Mouse (Mus musculus) embryo, embryonic 10 days (tissue): Measurements from ENCODE around the gene C1qtnf6.

Experiments used
- DNase-seq: peaks from one replicate; pipeline ENCODE4 v3.0.0-alpha.2; 2015; ENCODE audit warnings: low spot score

Gene C1qtnf6

DNA sequence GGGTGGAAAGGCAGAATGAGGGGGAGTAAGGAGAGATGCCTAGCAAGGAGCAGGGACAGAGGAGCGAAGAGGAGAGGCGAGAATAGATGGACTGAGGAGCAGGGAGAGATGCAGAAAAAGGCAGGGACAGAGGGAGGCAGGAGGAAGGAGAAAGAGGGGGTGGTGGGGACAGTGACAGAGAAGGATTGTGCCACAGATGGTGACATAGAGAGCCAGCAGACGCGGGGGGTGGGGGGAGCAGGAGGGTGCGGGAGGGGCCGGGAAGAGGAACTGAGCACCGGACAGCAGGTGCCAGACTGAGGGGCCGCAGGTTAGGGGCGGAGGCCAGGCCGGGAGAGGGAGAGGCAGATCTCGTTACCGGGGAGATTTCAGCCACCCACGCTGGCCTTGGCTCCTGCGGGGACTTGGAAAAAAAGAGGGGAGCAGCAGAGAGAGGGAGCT lies 13.4 kb upstream of the C1qtnf6 start, which contains the start of gene Sstr3:
TSS of gene Sstr3 (minus strand) at position 125 of the 441 bp plus-strand sequence.
- no peak for DNase-seq

DNA sequence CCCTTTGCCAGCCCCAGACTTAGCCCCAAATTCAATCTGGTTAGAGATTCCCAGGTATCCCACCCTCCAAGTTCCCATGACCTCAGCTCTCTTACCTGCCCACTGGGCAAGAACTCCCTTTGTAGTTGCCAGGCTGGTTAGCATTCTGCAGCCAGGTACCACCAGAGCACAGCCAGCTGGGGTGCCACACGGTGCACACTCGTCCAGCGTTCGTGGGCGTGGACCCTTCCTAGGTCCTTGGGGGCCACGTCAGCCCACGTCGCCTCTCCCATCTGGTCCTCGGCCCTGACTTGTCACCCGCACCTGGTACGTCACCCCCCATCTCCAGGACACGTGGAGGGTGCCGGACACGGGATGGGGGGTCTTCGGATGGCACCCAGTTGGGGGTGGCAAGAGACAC lies 12.8 kb upstream of the C1qtnf6 start:
- DNase-seq = no peak

DNA sequence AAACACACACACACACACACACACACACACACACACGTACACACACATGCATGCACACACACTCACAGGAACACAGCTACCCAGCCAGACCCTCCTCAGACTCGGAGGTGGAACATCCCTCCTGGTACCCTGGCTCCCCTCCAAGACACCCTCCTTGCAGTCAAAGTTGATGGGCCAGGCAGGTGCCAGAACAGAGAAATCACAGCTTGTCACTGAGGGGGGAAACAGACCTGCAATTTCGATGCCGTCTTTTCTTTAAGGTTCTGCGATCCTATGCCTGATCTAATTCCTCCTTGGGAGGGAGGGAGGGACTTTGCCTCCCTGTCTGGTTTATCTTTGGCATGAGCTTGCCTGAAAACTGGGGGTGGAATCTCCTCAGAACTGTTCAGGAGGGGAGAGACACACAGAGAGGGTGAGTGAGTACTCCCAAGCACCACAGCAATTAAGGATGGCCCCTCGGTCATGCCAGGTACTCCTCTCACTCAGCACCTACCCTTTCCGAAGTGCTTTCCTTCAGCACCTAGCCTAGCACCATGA lies 11.6 kb upstream of the C1qtnf6 start:
- DNase-seq = no peak

DNA sequence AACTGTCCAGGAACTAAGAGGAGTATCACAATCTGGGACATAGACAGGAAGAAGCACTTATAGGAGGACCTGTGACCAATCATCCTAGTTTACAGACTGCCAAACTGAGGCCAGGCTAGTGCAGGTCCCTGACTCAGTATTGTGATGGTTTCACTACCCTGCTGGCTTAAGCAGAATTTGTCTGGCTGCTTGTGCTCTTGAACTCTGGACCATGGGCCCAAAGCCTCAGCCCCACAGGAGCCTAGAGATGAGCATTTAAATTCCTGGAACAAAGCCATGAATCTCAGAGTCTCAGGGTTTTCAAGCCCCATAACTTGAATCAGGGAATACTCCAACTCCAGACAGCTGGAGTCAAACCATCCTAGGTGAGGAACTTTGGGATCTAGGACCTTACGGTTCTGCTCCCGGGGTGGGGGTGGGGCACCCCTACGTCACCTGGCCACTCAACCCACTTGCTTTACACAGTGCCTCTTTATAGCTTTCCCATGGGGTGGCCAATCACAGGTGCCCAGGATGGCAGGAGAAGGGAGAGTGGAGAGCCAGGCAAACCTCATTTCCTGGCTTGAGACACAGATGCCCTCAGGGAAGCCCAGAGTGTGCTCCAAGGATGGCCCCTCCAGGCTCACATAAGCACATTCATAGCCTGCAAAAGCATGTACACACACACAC lies 11.0 kb upstream of the C1qtnf6 start:
- no peak for DNase-seq

DNA sequence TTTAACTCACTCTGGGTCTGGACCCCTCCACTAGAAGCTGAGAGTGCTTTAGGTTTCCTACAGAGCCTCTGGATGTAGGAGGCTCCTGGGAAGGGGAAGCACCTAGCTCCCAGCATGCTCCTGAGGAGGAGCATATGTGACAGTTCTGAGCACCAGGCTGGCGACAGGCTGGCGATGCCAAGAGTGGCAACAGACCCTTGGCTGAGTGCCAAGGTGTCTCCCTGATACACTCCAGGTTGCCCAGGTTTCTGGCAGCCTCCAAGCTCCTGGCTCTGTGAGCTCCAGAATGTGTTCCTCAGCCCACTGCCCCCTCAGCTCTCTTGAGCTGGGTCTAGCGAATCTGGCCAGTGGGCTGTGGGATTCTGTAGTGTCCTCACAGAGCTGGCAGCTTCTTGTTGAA lies 10.4 kb upstream of the C1qtnf6 start:
- DNase-seq = no peak

DNA sequence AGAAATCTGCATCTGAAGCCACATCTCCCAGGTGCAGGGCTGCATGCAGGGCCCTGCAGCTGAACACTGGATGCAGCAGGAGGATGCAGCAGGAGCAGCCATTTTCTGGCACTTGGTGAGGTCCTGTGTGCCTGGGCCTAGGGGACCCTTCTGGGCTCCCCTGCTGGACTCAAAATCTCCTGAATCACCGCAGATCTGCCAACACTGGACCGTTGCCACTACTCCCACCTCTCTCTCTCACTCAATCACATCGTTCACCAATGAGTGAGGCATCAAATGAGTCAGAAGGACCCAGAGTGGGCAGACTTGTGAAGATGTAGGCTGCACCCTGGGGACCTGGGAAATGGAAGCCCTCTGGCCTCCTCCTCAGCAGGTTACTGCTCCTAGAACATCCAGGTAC lies 9.8 kb upstream of the C1qtnf6 start:
- DNase-seq = no peak

DNA sequence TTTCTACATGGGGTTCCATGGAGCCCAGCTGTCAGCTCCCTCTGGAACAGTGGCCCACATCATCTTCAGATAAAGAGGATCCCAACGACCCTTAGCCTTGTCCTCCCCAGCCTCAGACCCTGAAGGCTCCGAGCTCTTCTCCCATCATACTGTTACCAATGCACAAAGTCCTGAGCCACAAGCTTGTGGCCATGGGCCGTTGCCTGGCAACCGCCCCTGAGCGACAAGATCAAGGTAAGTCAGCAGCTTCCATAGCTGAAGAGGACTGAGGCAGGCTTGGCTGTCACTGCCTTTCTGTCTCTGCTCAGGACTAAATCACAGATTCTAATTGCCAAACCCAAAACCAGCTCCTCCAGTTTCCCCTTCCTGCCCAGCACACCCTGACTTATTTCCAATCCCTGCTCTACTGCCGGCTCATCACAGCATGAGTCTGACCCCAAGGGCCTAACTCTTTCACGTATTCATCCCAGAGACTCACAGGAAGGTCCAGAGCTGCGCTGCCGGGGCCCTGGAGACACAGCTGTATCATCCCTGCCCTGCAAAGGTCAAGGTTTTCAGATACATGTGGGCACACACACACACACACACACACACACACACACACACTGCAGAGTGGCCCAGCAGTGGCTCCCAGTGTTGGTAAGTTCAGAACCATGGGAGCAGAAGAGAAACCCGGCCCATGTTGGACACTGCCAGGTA lies 4.7 kb upstream of the C1qtnf6 start:
- DNase-seq = no peak

DNA sequence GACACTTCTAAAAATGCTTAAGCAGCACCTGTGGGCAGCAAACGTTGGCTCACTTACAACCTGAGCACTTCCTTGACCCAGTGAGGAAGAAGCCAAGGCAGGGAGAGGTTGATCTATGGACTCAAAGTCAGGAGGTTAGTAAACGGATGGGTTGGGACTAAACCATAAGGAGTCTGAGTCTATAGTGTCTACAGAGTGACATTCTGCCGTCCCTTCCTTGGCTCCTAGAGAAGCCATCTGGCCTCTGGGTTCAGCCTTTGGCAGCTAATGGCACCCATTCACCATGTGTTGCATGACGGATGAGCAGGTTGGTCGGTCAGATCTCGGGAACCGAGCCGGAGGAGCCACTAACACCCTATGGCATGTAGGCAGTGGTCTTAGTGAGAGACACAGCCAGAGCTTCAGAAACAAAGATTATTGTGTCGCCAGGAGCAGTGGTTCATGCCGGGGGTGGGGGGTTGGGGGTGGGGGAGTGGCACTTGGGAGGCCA lies 2.2 kb upstream of the C1qtnf6 start:
- no peak for DNase-seq

DNA sequence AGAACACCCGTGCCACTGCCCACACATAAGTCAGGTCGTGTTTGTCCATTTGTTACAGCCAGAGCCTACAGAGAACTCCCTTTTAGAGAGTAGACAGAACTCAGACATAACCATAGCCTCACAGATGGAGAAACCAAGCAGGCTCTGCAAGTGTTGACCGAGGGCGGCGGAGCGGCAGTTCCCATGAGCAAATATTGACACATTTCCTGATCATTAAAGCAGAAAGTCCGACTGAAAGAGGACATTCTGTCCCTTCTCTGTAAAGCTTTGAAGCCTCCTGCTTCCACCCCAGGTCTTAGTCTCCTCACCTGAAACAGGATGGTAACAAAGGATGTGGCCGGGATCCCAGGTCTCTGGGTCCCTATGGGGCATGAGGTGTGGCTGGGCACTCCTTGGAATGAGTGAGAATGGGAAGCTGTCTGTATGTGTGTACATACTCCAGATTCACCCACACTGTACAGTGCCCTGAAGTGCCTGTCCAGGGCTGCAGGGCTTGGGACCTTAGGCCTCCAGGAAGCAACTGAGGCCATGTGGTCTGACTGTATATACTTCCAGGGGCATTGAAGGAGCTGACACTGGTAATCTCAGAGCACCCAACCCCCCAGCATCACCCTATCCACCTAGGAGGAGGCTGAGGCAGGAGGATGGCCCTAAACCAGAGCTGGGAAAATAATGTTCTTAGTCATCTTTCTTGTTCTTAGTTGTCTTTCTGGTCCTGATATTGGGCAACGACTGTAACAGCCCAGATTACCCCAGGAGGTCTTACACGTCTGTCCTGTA lies 1.5 kb upstream of the C1qtnf6 start:
- DNase-seq = no peak

DNA sequence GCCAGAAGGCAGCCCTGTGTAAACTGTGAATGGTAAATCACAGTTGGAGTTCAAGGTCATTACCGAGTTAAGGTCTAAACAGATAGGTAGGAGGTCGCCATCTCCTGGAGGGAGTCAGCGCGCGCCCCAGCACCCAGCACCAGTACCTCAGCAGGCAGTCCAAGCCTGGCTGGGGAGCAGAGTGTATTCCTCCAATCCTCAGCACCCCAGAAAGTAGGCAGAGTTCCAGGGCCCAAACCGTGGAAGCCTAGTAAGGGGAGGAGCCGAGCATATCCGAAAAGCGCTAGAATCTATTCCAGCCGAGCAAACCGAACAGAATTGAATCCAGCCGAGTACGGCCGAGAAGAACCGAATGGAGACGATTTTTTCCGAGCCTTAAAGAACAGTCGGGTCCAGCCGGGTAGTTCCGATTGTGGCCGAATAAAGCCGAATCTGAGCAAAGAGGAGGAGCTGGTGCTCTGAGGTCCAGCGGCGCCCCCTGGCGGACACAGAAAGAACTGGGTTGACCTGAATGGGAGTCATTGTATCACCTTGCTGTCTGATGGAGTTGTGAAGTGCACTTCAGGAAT lies 769 bp upstream of the C1qtnf6 start:
- peak; percentile 97 for DNase-seq

DNA sequence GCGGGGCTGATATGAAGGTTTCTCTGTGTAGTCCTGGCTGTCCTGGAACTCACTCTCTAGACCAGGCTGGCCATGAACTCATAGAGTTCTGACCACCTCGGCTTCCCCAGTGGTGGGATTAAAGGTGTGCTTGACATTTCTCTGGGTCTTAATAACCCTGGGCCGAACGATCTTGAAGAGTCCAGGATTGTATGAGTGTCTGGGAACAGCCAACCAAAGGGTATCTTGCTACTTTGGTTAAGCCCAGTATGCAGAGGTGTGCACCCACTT lies 170 bp upstream of the C1qtnf6 start:
- DNase-seq = no peak

DNA sequence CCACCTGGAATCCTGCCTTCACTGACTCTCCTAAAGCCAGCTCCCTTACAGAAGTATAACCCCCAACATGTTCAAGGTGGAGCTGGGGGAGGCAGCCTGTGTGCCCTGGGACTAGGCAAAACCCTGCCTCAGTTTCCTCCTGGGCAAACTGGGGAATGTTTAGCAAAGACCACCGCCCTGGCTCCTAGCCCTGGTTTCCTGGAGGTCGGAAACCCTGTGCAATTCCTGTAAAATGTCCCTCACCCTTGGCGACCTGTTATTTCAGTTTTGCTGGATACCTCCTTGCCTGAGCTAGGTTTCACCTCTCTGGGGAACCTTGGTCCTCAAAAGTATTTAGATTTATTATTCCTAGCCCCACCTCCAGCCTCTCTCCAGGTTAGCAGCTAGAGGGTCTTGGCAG lies 1.1 kb downstream of the C1qtnf6 start:
- DNase-seq = no peak

DNA sequence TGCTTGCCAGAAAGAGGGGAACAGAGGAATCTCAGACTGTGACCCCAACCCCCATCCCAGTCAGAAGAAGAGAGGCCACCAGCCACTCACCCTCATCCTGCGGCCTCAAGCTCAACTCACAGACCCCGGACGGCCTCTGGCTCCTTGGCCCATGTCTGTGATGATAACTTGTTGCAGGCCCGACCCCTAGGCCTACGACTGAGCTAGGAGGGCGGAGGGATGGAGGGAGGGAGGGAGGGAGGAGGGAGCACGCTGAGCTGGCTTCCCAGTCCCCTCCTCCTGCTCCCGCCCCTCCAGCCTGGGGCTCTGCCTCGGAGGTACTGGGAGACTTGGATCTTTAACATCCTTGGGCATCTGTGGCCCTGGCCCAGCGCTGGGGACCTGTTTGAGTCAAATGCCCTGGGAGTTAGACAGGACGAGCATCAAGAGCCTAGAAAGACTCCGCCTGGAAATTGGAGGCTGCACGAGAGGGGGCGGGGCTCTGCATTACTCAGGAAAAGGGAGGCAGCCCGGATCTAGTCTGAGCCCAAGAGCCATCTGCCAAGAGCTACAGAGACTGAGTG lies 1.7 kb downstream of the C1qtnf6 start:
- DNase-seq = peak; percentile 79

DNA sequence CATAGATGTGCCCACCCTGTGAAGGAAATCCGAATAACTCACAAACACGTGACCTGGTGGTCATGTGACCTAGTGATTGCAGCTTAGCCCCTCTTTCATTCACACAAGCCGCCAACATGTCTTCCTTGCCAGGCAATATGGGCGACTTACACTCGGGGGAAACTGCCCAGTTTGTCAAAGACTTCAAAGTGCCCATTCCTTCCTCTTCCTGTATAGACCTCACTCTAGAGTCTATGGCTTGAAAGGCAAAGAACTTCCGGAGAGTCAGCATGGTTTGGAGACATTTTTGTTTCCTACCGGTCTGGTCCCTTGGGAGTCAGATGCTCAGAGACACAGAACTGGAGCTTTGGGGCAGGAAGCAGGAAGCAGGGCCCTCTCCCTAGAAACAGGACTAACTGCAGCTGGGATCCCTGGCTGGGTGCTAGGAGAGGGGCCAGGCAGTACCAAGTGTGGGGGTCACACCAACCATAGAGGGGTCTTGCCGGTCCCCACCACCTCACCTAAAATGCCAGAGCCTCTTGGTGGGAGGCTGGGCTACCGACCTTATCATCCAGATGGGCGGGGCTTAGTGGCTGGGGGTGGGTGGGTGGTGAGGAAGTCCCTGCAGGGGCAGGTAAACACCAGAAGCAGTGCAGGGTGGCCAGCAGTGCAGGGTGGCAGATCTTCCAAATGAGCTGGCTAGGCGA lies 2.3 kb downstream of the C1qtnf6 start:
- DNase-seq = no peak

DNA sequence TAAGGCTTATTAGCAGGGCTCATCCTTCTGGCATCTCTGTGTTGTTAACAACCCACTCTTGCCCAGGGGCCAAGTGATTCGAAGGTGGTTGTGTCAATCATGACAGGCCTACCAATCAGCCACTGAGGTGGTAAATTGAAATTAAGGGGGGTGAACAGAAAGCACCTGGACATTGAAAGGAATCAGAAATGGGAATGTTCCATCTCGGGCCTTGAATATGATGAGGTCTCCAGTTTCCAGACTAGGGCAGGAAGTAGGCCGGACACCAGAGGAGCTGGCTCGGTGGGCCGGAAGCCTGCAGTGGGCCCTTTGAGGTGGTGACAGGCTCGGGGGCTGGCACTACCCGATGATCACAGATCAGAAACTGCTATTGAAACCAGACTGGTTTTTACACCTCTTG lies 3.2 kb downstream of the C1qtnf6 start:
- DNase-seq = no peak

DNA sequence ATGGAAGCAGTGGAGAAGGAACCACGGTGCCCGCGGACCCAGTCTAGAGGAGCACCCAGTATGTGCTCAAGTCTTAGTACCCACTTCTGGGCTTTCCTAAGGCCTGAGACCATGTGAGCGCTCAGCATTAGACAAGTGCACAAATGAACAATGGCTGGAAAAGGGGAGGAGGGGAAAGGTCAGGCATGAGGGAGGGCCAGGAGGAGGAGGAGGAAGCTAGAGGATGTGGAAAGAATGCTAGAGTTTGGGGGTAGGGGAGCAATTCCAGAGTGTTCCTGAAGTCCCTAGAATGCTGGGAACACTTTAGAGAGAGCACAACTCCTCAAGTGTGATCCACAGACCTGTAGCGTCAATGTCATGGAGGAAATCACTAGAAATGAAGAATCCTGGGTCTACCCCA lies 7.1 kb downstream of the C1qtnf6 start:
- no peak for DNase-seq

DNA sequence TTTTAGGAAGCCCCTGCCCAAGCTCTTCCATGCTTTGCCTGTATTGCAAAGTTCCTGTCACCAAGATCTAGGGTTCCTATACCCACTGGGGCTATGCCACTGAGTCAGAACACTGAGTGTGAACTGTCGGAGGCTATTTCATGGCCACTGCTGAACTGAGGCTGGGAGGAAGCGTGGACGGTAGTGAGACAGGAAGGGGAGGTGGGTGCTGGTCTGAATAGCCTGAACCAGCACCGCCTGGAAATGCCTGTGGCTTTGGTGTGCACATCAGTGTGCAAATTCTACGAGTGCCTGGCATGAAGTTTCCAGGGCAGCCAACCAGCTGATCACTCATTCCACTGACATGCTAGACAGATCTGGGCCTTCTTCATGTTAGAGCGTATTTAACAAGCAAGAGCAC lies 9.3 kb downstream of the C1qtnf6 start:
- no peak for DNase-seq

DNA sequence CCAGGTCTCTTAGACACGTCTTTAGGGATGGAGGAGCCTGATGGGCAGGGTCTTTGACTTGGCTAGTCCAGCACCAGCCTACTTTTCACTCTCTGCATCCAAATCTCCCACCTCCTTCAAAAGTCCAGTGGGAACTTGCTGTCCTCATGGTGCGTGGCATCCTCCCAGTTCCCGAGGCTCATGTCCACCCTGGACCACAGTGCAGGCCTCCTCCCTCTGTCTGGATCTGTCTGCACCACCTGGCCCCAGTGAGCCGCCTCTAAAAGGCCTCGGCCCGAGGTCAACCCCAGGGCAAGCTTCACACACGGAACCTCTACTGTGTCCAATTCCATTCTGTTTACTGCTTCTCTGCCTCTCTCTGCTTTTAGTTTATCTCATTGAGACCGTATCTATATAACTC lies 9.9 kb downstream of the C1qtnf6 start:
- DNase-seq = no peak

DNA sequence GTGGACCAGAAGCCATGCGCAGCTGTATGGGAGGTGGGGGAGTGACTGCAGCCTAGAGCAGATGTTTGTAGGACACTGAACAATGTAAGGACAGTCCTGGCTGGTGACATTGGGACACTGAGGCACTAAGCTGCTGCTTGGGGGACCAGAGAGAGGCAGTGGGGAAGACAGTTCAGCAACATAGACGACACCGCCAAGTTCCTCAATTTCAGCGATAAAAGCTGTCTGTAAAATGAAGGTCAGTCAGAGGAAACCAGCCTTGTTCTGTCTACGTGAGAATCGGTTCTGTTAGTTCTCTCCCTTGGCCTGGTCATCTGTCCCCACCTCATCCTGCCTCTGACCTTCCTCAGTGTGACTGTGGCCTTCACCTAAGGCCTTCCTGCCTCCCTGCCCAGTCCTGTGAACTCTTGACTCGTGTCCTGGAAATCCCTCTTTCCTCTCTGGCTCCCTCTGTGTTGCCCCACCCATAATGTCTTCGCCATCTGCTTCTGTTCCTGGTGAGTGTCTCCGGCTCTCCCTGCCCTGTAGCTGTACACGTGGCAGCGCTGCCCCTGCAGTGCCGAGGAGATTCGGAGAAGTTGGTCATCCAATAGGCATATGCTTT lies 11.0 kb downstream of the C1qtnf6 start:
- DNase-seq = no peak

DNA sequence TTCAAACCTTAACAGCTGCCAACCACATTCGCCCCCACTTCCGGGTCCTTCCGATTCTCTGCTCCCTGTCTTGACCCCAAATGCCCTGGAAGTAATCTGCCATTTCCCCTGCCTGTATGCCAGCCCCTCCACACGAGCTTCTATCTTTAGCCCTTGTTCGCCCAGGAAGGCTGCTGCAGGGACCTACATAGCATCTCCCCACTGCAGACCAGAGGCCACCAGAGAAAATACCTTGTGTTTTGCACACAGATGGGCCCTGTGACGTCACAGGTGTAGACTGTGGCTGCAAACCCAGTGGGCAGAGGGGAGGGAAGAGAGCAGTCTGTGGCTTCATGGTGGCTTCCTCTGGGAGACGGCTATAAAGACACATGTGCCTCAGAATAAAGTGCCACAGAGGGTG lies 13.0 kb downstream of the C1qtnf6 start:
- no peak for DNase-seq

DNA sequence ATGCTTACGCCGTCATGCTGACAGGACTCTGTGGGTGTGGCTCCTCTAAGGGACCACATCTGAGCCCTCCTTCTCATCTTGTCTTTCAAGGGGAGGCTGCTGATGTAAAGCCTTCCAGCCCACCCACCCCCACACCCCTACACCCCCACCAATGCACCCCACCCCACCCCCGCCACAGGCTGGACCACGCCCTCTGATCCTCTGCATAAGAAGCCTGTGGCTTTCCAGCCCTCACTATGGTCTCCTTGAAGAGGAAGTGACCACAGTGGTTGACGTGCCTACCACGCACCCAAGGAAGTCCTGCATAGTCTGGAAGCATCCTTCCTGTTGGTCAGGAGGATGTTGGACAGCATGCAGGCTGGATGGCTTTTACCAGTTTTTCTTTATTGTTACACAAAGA lies 15.5 kb downstream of the C1qtnf6 start:
- DNase-seq = no peak
